Mouse (Mus musculus) neural tube, embryonic 11.5 days (tissue): ENCODE data around the gene Gm11627. TPM values are rescaled to one million over a fixed set of nuclear protein-coding genes. Genes with fewer than 3 reads are reported as not detected.
"Not testable (repeated sequence)": the region's sequence is repeated elsewhere in the genome, so short reads cannot be mapped to it uniquely, and the experiment has no call there.

Experiments
- ATAC-seq: fragments of 200-750 bp; cut with Nextera tagmentation; 2 replicates; pipeline ENCODE4 v1.8.0; 2017; ENCODE audit warnings: moderate number of reproducible peaks, mild to moderate bottlenecking, moderate TSS enrichment, moderate library complexity; ENCODE audit not compliant: insufficient read depth, low FRiP score, low TSS enrichment
- DNase-seq: peaks from one replicate; pipeline ENCODE4 v3.0.0-alpha.2; 2015; ENCODE audit warnings: low spot score
- H3K27ac ChIP-seq: fragments of 300-500 bp; sonication (generic); 2 replicates; pipeline ENCODE4 v1.5.1; 2014; ENCODE audit warnings: low read depth, mild to moderate bottlenecking, low read length
- H3K27me3 ChIP-seq: fragments of 300-500 bp; sonication (generic); 2 replicates; pipeline ENCODE4 v1.6.1; 2014; ENCODE audit warnings: mild to moderate bottlenecking, low read length, mixed read lengths; ENCODE audit not compliant: control insufficient read depth, insufficient read depth
- H3K36me3 ChIP-seq: fragments of 300-500 bp; sonication (generic); 2 replicates; pipeline ENCODE4 v1.6.1; 2014; ENCODE audit warnings: mild to moderate bottlenecking, low read length, moderate library complexity, mixed read lengths; ENCODE audit not compliant: control insufficient read depth, insufficient read depth
- H3K4me1 ChIP-seq: fragments of 300-500 bp; sonication (generic); 2 replicates; pipeline ENCODE4 v1.6.1; 2014; ENCODE audit warnings: low read length, mixed read lengths; ENCODE audit not compliant: control insufficient read depth, insufficient read depth
- H3K4me2 ChIP-seq: fragments of 300-500 bp; sonication (generic); 2 replicates; pipeline ENCODE4 v1.6.1; 2014; ENCODE audit warnings: low read depth, mild to moderate bottlenecking, moderate library complexity
- H3K4me3 ChIP-seq: fragments of 300-500 bp; sonication (generic); 2 replicates; pipeline ENCODE4 v1.5.1; 2014; ENCODE audit warnings: low read depth, low read length
- H3K9ac ChIP-seq: fragments of 300-500 bp; sonication (generic); 2 replicates; pipeline ENCODE4 v1.6.1; 2014; ENCODE audit warnings: mild to moderate bottlenecking, low read length
- H3K9me3 ChIP-seq: fragments of 300-500 bp; sonication (generic); 2 replicates; pipeline ENCODE4 v1.6.1; 2016; ENCODE audit warnings: low read length; ENCODE audit not compliant: control insufficient read depth
- WGBS: fragments of 180-500 bp; shearing (Covaris S2); extraction: QIAGEN DNeasy Blood & Tissue Kit; methylation state at CpG from one replicate; pipeline ENCODE4 v1.1.7; 2014; 5-methylcytosine and 5-hydroxymethylcytosine counted together
- polyA plus RNA-seq: library from polyadenylated mRNA; unstranded; fragments of >200 nt; fragmentation: Nextera tagmentation; extraction: Ambion mirVana; gene quantifications from 2 replicates; pipeline ENCODE4 v1.2.1, GENCODE M21; 2014

The Gm11627 gene
- polyA plus RNA-seq, 1 experiment from 2014 or later: 9.9 TPM

GRCm38 (mm10) chr11:102556716-102557074 is 22.6 kb downstream of the Gm11627 start:
- ATAC-seq (no peak), DNase-seq (no peak)
- WGBS: 24% methylated on average over 3 of the region's 3 CpGs
- Histone ChIP-seq H3K27ac (peak overlapping the region; percentile 87; the same call in 1 of the 2 replicates), H3K36me3 (no peaks in the 10 kb centered on the region), H3K9me3 (no peaks in the 10 kb centered on the region), H3K4me2 (peak overlapping the region; percentile 48), H3K4me1 (peaks cover 11% of the 10 kb centered on the region), H3K4me3 (peak overlapping the region; percentile 83), H3K27me3 (no peaks in the 10 kb centered on the region), H3K9ac (no peak overlapping the region)

GRCm38 (mm10) chr11:102556031-102556715 is 23.1 kb downstream of the Gm11627 start, which contains the start of gene Gpatch8:
Gene Gpatch8, minus strand, starts transcription at chr11:102556392.
- Histone ChIP-seq H3K36me3 (no peaks in the 10 kb centered on the region), H3K4me3 (peak within 1 kb of the TSS; percentile 83), H3K9me3 (no peaks in the 10 kb centered on the region), H3K4me2 (peak within 1 kb of the TSS; percentile 48), H3K9ac (peak within 1 kb of the TSS; percentile 96), H3K4me1 (peaks cover 11% of the 10 kb centered on the region), H3K27ac (peak within 1 kb of the TSS; percentile 87), H3K27me3 (no peaks in the 10 kb centered on the region)
- DNase-seq (peak; percentile 99), ATAC-seq (peak; percentile 93)
- WGBS: under 1% methylated on average over 49 of the region's 55 CpGs

GRCm38 (mm10) chr11:102555400-102556030 is 23.7 kb downstream of the Gm11627 start:
- H3K9me3 ChIP-seq: no peaks in the 10 kb centered on the region
- H3K9ac ChIP-seq: peak overlapping the region; percentile 96
- no peaks in the 10 kb centered on the region for H3K36me3 ChIP-seq
- DNase-seq (no peak), ATAC-seq (peak; percentile 64; the same call in 1 of the 2 replicates)
- peak overlapping the region; percentile 87 for H3K27ac ChIP-seq
- H3K4me2 ChIP-seq: peak overlapping the region; percentile 48
- WGBS: 1% methylated on average over 37 of the region's 39 CpGs
- peak overlapping the region; percentile 83 for H3K4me3 ChIP-seq
- peaks cover 11% of the 10 kb centered on the region for H3K4me1 ChIP-seq
- H3K27me3 ChIP-seq: no peaks in the 10 kb centered on the region

DNA sequence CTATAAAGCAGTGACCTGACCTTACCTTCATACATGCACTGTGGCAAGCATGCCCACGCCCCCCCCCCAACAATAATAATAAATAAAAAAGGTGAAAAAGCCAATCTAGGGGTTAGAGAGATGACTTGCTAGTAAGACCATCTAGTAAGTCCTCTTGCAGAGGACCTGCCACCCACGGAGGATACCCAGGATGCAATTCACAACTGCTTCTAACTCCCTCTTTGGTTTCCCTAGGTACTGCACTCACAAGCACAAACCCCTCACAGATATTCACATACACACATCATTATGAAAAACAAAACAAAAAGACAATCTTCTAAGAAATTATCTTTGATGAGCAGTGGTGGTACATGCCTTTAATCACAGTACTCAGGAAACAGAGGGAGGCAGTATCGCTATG is 27.2 kb downstream of the Gm11627 start:
- ATAC-seq (no peak), DNase-seq (no peak)
- H3K9me3 ChIP-seq: no peaks in the 10 kb centered on the region
- no peak overlapping the region for H3K4me3 ChIP-seq
- no peaks in the 10 kb centered on the region for H3K27me3 ChIP-seq
- WGBS: 87% methylated on average over 3 of the region's 3 CpGs
- H3K4me1 ChIP-seq: peaks cover 11% of the 10 kb centered on the region
- no peak overlapping the region for H3K27ac ChIP-seq
- no peaks in the 10 kb centered on the region for H3K36me3 ChIP-seq
- H3K9ac ChIP-seq: no peak overlapping the region
- H3K4me2 ChIP-seq: no peak overlapping the region

DNA sequence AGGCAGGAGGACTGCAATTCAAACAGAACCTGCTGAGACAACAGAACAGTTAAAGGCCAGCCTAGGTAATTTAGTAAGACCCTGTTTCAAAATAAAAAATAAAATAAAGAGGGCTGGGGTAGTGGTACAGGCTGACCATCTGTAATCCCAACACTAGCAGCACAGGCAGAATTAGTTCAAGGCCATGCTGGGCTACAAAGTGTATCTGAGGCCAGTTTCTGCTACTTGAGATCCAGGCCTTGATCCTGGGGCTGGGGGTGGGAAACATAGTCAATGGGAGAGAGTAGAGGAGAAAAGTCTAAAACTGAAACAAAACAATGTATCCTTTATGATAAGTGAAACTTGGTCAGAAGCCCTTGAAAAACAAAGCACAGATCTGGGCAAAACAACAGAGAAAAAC is 28.1 kb downstream of the Gm11627 start:
- peaks cover 9% of the 10 kb centered on the region for H3K4me1 ChIP-seq
- no peak overlapping the region for H3K9ac ChIP-seq
- no peak overlapping the region for H3K4me2 ChIP-seq
- no peaks in the 10 kb centered on the region for H3K27me3 ChIP-seq
- DNase-seq: no peak
- no peaks in the 10 kb centered on the region for H3K36me3 ChIP-seq
- no peaks in the 10 kb centered on the region for H3K9me3 ChIP-seq
- no peak overlapping the region for H3K4me3 ChIP-seq
- no peak overlapping the region for H3K27ac ChIP-seq
- no peak for ATAC-seq

- DNase-seq (no peak), ATAC-seq (no peak)
- Histone ChIP-seq H3K9ac (no peak overlapping the region), H3K27ac (no peak overlapping the region), H3K4me1 (no peaks in the 10 kb centered on the region), H3K4me3 (no peak overlapping the region), H3K9me3 (no peaks in the 10 kb centered on the region), H3K36me3 (no peaks in the 10 kb centered on the region), H3K4me2 (no peak overlapping the region), H3K27me3 (no peaks in the 10 kb centered on the region)
- WGBS: 93% methylated on average over 5 of the region's 5 CpGs
These were observed 37.8 kb downstream of the Gm11627 start for GRCm38 (mm10) chr11:102541471-102541870.

GRCm38 (mm10) chr11:102540286-102540685 is 39.0 kb downstream of the Gm11627 start:
- DNase-seq, H3K9me3 ChIP-seq, H3K9ac ChIP-seq, H3K27ac ChIP-seq, H3K36me3 ChIP-seq, ATAC-seq, H3K4me3 ChIP-seq, H3K4me1 ChIP-seq, H3K4me2 ChIP-seq, H3K27me3 ChIP-seq: not testable (repeated sequence)

GRCm38 (mm10) chr11:102539690-102540089 is 39.6 kb downstream of the Gm11627 start:
- H3K36me3 ChIP-seq: no peaks in the 10 kb centered on the region
- no peak overlapping the region for H3K4me3 ChIP-seq
- WGBS: 80% methylated on average over 1 of the region's 1 CpGs
- DNase-seq (no peak), ATAC-seq (no peak)
- H3K27ac ChIP-seq: no peak overlapping the region
- H3K27me3 ChIP-seq: no peaks in the 10 kb centered on the region
- H3K4me2 ChIP-seq: no peak overlapping the region
- H3K9ac ChIP-seq: no peak overlapping the region
- no peaks in the 10 kb centered on the region for H3K4me1 ChIP-seq
- H3K9me3 ChIP-seq: no peaks in the 10 kb centered on the region

GRCm38 (mm10) chr11:102536210-102536609 is 43.1 kb downstream of the Gm11627 start:
- 80% methylated on average over 3 of the region's 3 CpGs for WGBS
- Histone ChIP-seq H3K9ac (no peak overlapping the region), H3K27ac (no peak overlapping the region), H3K36me3 (no peaks in the 10 kb centered on the region), H3K4me1 (no peaks in the 10 kb centered on the region), H3K27me3 (no peaks in the 10 kb centered on the region), H3K4me2 (no peak overlapping the region), H3K9me3 (no peaks in the 10 kb centered on the region), H3K4me3 (no peak overlapping the region)
- DNase-seq: no peak
- no peak for ATAC-seq
